Mouse (Mus musculus) CH12.LX (cell line): ENCODE results near the gene Hist1h1c.

Experiments used
- BHLHE40 ChIP-seq: IDR thresholded peaks from 2 replicates; pipeline ENCODE4 v1.6.1; 2011; ENCODE audit warnings: mild to moderate bottlenecking, low read depth, low read length, improper control_type of control experiment
- CTCF ChIP-seq, 2 experiments: IDR thresholded peaks in 1 of 2; conservative IDR thresholded peaks in 1 of 2; 2 replicates each; pipeline ENCODE4 v1.5.1; 2011 to 2012; ENCODE audit warnings: low read depth in 2 of 2, low read length in 2 of 2, improper control_type of control experiment in 1 of 2, inconsistent platforms in 1 of 2, mild to moderate bottlenecking in 1 of 2, moderate library complexity in 1 of 2
- EP300 ChIP-seq: IDR thresholded peaks from 2 replicates; pipeline ENCODE4 v1.6.1; 2011; ENCODE audit warnings: low read length, improper control_type of control experiment
- GABPA ChIP-seq: IDR thresholded peaks from 2 replicates; pipeline ENCODE4 v1.6.1; 2012; ENCODE audit warnings: low read depth, low read length, improper control_type of control experiment, inconsistent platforms; ENCODE audit not compliant: insufficient replicate concordance
- MAX ChIP-seq: IDR thresholded peaks from 2 replicates; pipeline ENCODE4 v1.6.1; 2011; ENCODE audit warnings: low read length, improper control_type of control experiment
- NELFE ChIP-seq: IDR thresholded peaks from 2 replicates; pipeline ENCODE4 v1.6.1; 2011; ENCODE audit warnings: low read depth, low read length, improper control_type of control experiment
- POLR2A ChIP-seq: IDR thresholded peaks from 2 replicates; pipeline ENCODE4 v1.6.1; 2011; ENCODE audit warnings: low read depth, mild to moderate bottlenecking, improper control_type of control experiment, low read length
- TCF12 ChIP-seq: IDR thresholded peaks from 2 replicates; pipeline ENCODE4 v1.6.1; 2014; ENCODE audit warnings: low read depth, mild to moderate bottlenecking, inconsistent platforms, low read length, improper control_type of control experiment
- UBTF ChIP-seq: IDR thresholded peaks from 2 replicates; pipeline ENCODE4 v1.6.1; 2012; ENCODE audit warnings: low read depth, mild to moderate bottlenecking, inconsistent platforms, low read length, improper control_type of control experiment, moderate library complexity
- USF1 ChIP-seq: IDR thresholded peaks from 2 replicates; pipeline ENCODE4 v1.6.1; 2014; ENCODE audit warnings: low read depth, mild to moderate bottlenecking, inconsistent platforms, low read length, improper control_type of control experiment
- ZC3H11A ChIP-seq: IDR thresholded peaks from 2 replicates; pipeline ENCODE4 v1.6.1; 2012; ENCODE audit warnings: low read depth, mild to moderate bottlenecking, inconsistent platforms, low read length, improper control_type of control experiment

GRCm38 (mm10) chr13:23702220-23702619 is 36.4 kb upstream of the Hist1h1c start:
- no peak for TF ChIP-seq GABPA
- no peak for TF ChIP-seq EP300
- no peak for TF ChIP-seq POLR2A
- no peak for TF ChIP-seq MAX
- no peak for TF ChIP-seq CTCF (conservative IDR thresholded peaks at IDR 0.05 in 1 of 2, IDR thresholded peaks at IDR 0.05 in 1 of 2; ENCODE audit: low read depth in 2 of 2, low read length in 2 of 2)
- TF ChIP-seq ZC3H11A = no peak
- TF ChIP-seq NELFE = no peak
- TF ChIP-seq UBTF = no peak
- TF ChIP-seq TCF12 = no peak
- peak; percentile 73 for TF ChIP-seq BHLHE40
- TF ChIP-seq USF1 = no peak
